Mouse (Mus musculus) liver, embryonic 13.5 days (tissue): Measurements from ENCODE around the gene Fhl3. TPM values are rescaled to one million over a fixed set of nuclear protein-coding genes. Genes with fewer than 3 reads are reported as not detected.

Source experiments
- ATAC-seq: fragments of 200-750 bp; cut with Nextera tagmentation; 2 replicates; pipeline ENCODE4 v1.8.0; 2017; ENCODE audit warnings: low read depth, mild to moderate bottlenecking, moderate number of reproducible peaks, moderate library complexity
- DNase-seq: peaks from one replicate; pipeline ENCODE4 v3.0.0; 2022
- H3K27ac ChIP-seq: fragments of 300-500 bp; sonication (generic); 2 replicates; pipeline ENCODE4 v1.5.1; 2015; ENCODE audit warnings: moderate library complexity, mild to moderate bottlenecking, inconsistent platforms
- H3K27me3 ChIP-seq: fragments of 300-500 bp; sonication (generic); 2 replicates; pipeline ENCODE4 v1.6.1; 2015; ENCODE audit warnings: mild to moderate bottlenecking, inconsistent platforms
- H3K36me3 ChIP-seq: fragments of 300-500 bp; sonication (generic); 2 replicates; pipeline ENCODE4 v1.6.1; 2015; ENCODE audit warnings: mild to moderate bottlenecking, inconsistent platforms
- H3K4me1 ChIP-seq: fragments of 300-500 bp; sonication (generic); replicated peaks from 2 replicates; pipeline ENCODE4 v1.6.1; 2015; ENCODE audit warnings: inconsistent platforms
- H3K4me2 ChIP-seq: fragments of 300-500 bp; sonication (generic); 2 replicates; pipeline ENCODE4 v1.6.1; 2015; ENCODE audit warnings: inconsistent platforms, mild to moderate bottlenecking, moderate library complexity
- H3K4me3 ChIP-seq: fragments of 300-500 bp; sonication (generic); replicated peaks from 2 replicates; pipeline ENCODE4 v1.5.1; 2015; ENCODE audit warnings: mild to moderate bottlenecking, inconsistent platforms
- H3K9ac ChIP-seq: fragments of 300-500 bp; sonication (generic); 2 replicates; pipeline ENCODE4 v1.6.1; 2015; ENCODE audit warnings: mild to moderate bottlenecking, inconsistent platforms
- H3K9me3 ChIP-seq: fragments of 300-500 bp; sonication (generic); replicated peaks from 2 replicates; pipeline ENCODE4 v1.6.1; 2016; ENCODE audit warnings: inconsistent platforms
- whole genome bisulfite sequencing: fragments of 180-500 bp; shearing (Covaris S2); methylation state at CpG from one replicate; pipeline ENCODE4 v1.1.7; 2015; ENCODE audit not compliant: insufficient replicate concordance; 5-methylcytosine and 5-hydroxymethylcytosine counted together
- microRNA counts: library from miRNA; unstranded; fragments of <30 nt; microRNA quantifications from one replicate; lab custom pipeline; 2016
- microRNA-seq: library from miRNA; unstranded; fragments of <30 nt; microRNA quantifications from one replicate; pipeline ENCODE4, GENCODE M21; 2016
- polyA plus RNA-seq: library from polyadenylated mRNA; unstranded; fragments of >200 nt; fragmentation: Nextera tagmentation; extraction: Ambion mirVana; gene quantifications from 2 replicates; pipeline ENCODE4 v1.2.1, GENCODE M21; 2015

Fhl3 gene
- polyA plus RNA-seq, 1 experiment from 2014 or later = 3.6 TPM

DNA sequence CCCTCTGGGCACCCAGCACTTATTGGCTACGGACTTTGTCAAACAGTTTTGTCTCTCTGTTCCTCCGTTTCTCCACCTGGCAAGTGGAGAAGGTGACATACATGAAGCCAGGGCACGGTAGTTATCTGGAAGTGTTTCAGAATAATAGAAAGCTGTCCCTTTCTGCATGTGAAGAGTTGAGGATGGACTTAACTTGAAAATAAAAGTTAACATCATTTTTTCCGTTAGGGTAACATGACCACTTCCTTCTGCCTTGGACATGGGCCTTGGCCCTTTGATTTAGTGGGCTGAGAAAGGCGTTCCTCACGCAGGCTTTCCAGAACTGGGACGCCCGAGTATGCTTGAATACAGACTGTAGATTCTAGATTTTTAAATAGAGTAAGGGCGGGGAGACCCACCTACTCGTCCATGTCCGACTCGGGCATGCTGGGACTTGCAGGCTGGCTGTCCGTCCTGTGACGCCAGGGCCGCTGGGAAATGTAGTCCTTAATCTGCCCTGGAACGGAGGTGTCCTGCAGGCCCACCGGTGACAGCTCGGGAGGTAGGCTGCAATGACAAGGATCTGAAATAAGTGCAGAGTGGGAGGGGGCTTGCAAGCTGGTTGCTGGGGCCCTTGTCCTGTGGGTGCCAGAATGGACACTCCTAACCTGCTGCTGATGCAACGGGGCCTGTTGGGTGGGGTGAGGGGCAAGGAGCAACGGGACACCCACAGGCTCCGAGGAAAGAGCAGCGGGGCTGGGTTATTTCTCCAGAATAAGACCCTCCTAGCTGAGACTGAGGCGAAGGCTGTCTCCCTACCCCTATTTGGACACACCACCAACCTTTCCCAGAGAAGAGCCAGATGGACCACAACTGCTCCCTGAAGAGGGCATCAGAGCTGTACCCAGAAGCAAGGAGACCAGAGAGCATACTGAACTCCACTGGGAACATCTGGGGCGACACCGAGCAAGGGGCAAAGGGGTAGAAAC lies 41.2 kb downstream of the Fhl3 start, which contains the start of gene Inpp5b:
TSS of gene Inpp5b (plus strand) at position 475 of the 968 bp plus-strand sequence.
- H3K27me3 ChIP-seq = no peaks in the 10 kb centered on the region
- no peaks in the 10 kb centered on the region for H3K36me3 ChIP-seq
- peak within 1 kb of the TSS; percentile 67 for H3K9ac ChIP-seq
- DNase-seq (peak; percentile 63), ATAC-seq (peak; percentile 79)
- peaks cover 37% of the 10 kb centered on the region for H3K4me1 ChIP-seq
- H3K27ac ChIP-seq = no peak within 1 kb of the TSS
- 14% methylated on average over 25 of the region's 25 CpGs for WGBS
- peak within 1 kb of the TSS; percentile 67 for H3K4me2 ChIP-seq
- H3K4me3 ChIP-seq = peak within 1 kb of the TSS; percentile 59
- H3K9me3 ChIP-seq = no peaks in the 10 kb centered on the region

DNA sequence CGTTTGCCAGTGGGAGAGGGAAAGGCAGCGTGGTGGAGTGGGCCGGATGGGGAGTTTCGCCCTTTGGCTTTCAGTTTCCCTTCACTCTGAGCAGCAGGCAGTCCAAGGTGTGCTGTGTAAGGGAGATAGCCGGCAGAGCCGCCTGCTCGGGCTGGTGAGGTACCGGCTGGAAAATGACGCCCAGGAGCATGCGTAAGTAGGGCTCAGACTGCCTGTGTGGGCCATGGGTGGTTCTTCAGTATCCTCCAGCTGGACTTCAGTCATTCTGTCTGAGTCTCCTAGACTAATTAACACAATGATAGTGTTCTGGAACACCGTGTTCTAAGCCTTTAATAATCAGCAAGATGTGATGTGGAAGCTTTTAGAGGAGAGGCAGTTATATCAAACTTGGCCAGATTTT lies 42.3 kb downstream of the Fhl3 start:
- Histone ChIP-seq H3K4me1 (peaks cover 36% of the 10 kb centered on the region), H3K36me3 (no peaks in the 10 kb centered on the region), H3K9ac (no peak overlapping the region), H3K9me3 (no peaks in the 10 kb centered on the region), H3K27ac (no peak overlapping the region), H3K4me3 (no peak overlapping the region), H3K27me3 (no peaks in the 10 kb centered on the region), H3K4me2 (0 out of 2 replicates have a peak overlapping the region, but pooled peaks have one; percentile 2)
- 74% methylated on average over 11 of the region's 11 CpGs for WGBS
- ATAC-seq (no peak), DNase-seq (no peak)

- H3K27ac ChIP-seq = no peak overlapping the region
- H3K27me3 ChIP-seq = no peaks in the 10 kb centered on the region
- peaks cover 49% of the 10 kb centered on the region for H3K4me1 ChIP-seq
- no peak overlapping the region for H3K4me3 ChIP-seq
- H3K9ac ChIP-seq = no peak overlapping the region
- no peaks in the 10 kb centered on the region for H3K9me3 ChIP-seq
- H3K36me3 ChIP-seq = no peaks in the 10 kb centered on the region
- WGBS = 66% methylated on average over 7 of the region's 7 CpGs
- DNase-seq (no peak), ATAC-seq (no peak)
- no peak overlapping the region for H3K4me2 ChIP-seq
Measured at GRCm38 (mm10) chr4:124746577-124746976, 46.1 kb downstream of the Fhl3 start.

DNA sequence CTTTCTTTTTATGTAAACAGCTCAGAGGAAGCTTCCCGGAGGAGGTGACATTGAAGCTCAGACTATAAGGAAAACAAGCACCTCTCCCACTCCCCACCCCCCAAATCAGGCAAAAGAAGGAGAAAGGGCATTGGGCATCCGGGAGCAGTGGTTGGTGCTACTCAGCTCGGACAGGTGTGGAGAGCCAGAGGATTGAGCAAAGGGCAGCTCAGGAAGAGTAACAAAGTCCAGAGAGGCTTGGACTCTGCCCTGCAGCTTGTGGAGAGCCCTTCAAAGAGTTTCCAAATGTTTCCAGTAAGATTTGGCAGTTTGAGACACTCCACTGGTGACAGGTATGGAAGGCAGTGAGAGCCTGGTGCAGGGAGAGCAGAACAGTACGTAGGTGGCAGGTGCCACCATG lies 47.4 kb downstream of the Fhl3 start:
- WGBS = 59% methylated on average over 4 of the region's 4 CpGs
- ATAC-seq (no peak), DNase-seq (no peak)
- Histone ChIP-seq H3K9me3 (no peaks in the 10 kb centered on the region), H3K4me1 (peaks cover 45% of the 10 kb centered on the region), H3K4me2 (no peak overlapping the region), H3K27me3 (no peaks in the 10 kb centered on the region), H3K36me3 (no peaks in the 10 kb centered on the region), H3K4me3 (no peak overlapping the region), H3K9ac (no peak overlapping the region), H3K27ac (no peak overlapping the region; the same call in 1 of the 2 replicates)

DNA sequence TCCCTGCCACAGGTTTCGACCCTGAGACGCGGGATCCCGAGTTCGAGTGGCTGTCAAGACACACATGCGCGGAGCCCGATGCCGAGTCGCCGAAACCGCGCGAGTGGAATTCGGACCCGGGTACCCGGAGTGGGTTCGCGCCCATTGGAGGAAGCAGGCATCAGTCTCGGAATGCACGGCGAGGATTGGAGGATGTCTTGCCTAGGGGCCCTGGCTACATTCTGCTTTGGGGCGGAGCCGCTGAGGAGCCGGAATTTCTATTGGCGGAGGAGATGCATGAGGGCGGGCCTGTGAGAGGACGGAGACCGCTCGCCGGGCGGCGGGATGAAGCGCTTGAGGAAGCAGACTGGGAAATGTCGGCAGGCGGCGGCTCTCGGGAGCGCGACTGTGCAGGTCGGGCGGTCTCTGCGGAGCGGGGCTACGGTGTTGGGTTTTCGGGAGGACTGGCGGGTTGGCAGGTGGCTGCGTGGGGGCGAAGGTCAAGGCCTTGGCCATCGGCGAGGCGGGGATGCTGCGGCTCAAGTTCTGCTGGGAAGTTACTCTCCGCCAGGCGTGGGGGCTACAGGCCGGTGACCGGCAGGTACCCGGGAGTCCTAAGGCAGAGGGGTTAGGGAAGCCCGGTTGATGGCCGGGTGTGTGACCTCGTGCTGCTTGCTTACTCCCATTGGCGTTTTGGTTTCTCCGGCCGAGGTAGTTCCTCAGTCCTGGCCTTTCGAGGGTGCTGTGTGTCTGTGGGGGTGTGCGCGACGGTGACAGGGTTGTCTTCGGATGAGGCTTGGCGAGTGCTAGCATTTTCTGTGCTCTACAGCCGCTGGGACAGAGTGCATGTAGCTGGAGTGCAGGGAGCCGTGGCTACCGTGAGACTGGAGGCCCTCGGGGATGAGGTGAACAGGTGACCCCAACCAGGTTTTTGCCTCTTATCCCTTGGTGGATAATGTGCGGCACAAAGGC lies 51.1 kb downstream of the Fhl3 start:
- no peaks in the 10 kb centered on the region for H3K9me3 ChIP-seq
- H3K36me3 ChIP-seq = peaks cover 5% of the 10 kb centered on the region; the same call in 1 of the 2 replicates
- peak overlapping the region; percentile 87 for H3K4me2 ChIP-seq
- H3K27me3 ChIP-seq = no peaks in the 10 kb centered on the region
- peak overlapping the region; percentile 92 for H3K27ac ChIP-seq
- peak overlapping the region; percentile 94 for H3K9ac ChIP-seq
- peak overlapping the region; percentile 88 for H3K4me3 ChIP-seq
- ATAC-seq (peak; percentile 96), DNase-seq (peak; percentile 98)
- WGBS = under 1% methylated on average over 75 of the region's 75 CpGs
- H3K4me1 ChIP-seq = peaks cover 78% of the 10 kb centered on the region

- Histone ChIP-seq H3K27me3 (no peaks in the 10 kb centered on the region), H3K9me3 (no peaks in the 10 kb centered on the region), H3K27ac (peak overlapping the region; percentile 92), H3K4me1 (peaks cover 79% of the 10 kb centered on the region), H3K4me3 (peak overlapping the region; percentile 88), H3K36me3 (peaks cover 9% of the 10 kb centered on the region; the same call in 1 of the 2 replicates), H3K4me2 (peak overlapping the region; percentile 87), H3K9ac (peak overlapping the region; percentile 94)
- ATAC-seq = peak; percentile 74
- 2% methylated on average over 14 of the region's 15 CpGs for WGBS
- DNase-seq = peak; percentile 73
Measured at GRCm38 (mm10) chr4:124752281-124753199, 52.0 kb downstream of the Fhl3 start.

- H3K4me1 ChIP-seq = peaks cover 84% of the 10 kb centered on the region
- peak overlapping the region; percentile 66 for H3K27ac ChIP-seq
- WGBS = 36% methylated on average over 7 of the region's 7 CpGs
- H3K36me3 ChIP-seq = peaks cover 32% of the 10 kb centered on the region
- H3K27me3 ChIP-seq = no peaks in the 10 kb centered on the region
- no peak overlapping the region for H3K4me3 ChIP-seq
- peak overlapping the region; percentile 40 for H3K9ac ChIP-seq
- 0 out of 2 replicates have a peak overlapping the region, but pooled peaks have one; percentile 12 for H3K4me2 ChIP-seq
- ATAC-seq (no peak), DNase-seq (no peak)
- no peaks in the 10 kb centered on the region for H3K9me3 ChIP-seq
Measured at GRCm38 (mm10) chr4:124755526-124755925, 55.0 kb downstream of the Fhl3 start.

MicroRNAs encoded within 50 kb of the gene (microRNA counts, 519-probe panel; counts per million panel counts)
- microRNA mmu-miR-697 (lab: Ali Mortazavi, UCI) (114 counts per million), microRNA mmu-miR-698 (lab: Ali Mortazavi, UCI) (114 counts per million)

Small RNAs within 50 kb of the gene (microRNA-seq; reads per million reads assigned to microRNA genes)
- gene Gm24721 (not detected), gene Mir697 (not detected), gene Mir698 (not detected)

Other genes with a start within 250 kb of the Fhl3 start
- gene 3100002H09Rik, start 89.9 kb upstream of the Fhl3 start, polyA plus RNA-seq = not detected in 2 replicates
- gene Pou3f1, start 43.9 kb upstream of the Fhl3 start, polyA plus RNA-seq = not detected in 2 replicates
- gene Utp11, start 7.1 kb upstream of the Fhl3 start, polyA plus RNA-seq = 37.5 and 48.1 TPM in 2 replicates
- 91.3 and 101 TPM in 2 replicates for gene Sf3a3, start 14.1 kb downstream of the Fhl3 start, polyA plus RNA-seq
- gene Inpp5b, start 41.1 kb downstream of the Fhl3 start, polyA plus RNA-seq = 43.2 and 49.7 TPM in 2 replicates
- gene Mtf1, start 101.4 kb downstream of the Fhl3 start, polyA plus RNA-seq = 14.4 and 15.5 TPM in 2 replicates
- gene Yrdc, start 150.0 kb downstream of the Fhl3 start, polyA plus RNA-seq = 20.0 and 23.2 TPM in 2 replicates
- gene 1110065P20Rik, start 150.5 kb downstream of the Fhl3 start, polyA plus RNA-seq = 12.1 and 15.3 TPM in 2 replicates
- gene Maneal, start 161.5 kb downstream of the Fhl3 start, polyA plus RNA-seq = 0.03 and 0.05 TPM in 2 replicates
- not detected in 2 replicates for gene Epha10, start 180.2 kb downstream of the Fhl3 start, polyA plus RNA-seq
- 6.6 and 7.6 TPM in 2 replicates for gene 9930104L06Rik, start 236.3 kb downstream of the Fhl3 start, polyA plus RNA-seq
- 142 and 161 TPM in 2 replicates for gene Cdca8, start 238.6 kb downstream of the Fhl3 start, polyA plus RNA-seq